7 mouse cellular contexts compared by ENCODE assay signal in genomic region chr13:31632450-31632849, GRCm38 (mm10). TPM values are rescaled to one million over a fixed set of nuclear protein-coding genes. Genes with fewer than 3 reads are reported as not detected.
DNase-seq lines count a peak whose midpoint lies in the region; TF ChIP-seq lines count a peak whose summit lies in the region.

No protein-coding gene starts in this region.

- TF ChIP-seq POLR2A in kidney, adult 2 months (IDR thresholded peaks at IDR 0.05; ENCODE audit: low read depth, low read length), result no peak

- no peaks in the 10 kb centered on the region for H3K27me3 ChIP-seq in kidney, adult 2 months (replicated peaks; ENCODE audit: control insufficient read depth, insufficient read depth, low read length)

- H3K27ac ChIP-seq in kidney, adult 2 months (ENCODE audit: insufficient read depth, low read depth, low read length), result no peak overlapping the region

- peak; percentile 83 for TF ChIP-seq CTCF in kidney, adult 2 months (conservative IDR thresholded peaks at IDR 0.05; ENCODE audit: insufficient read depth, insufficient read length, low read depth, low read length)

- H3K4me3 ChIP-seq in kidney, adult 2 months (ENCODE audit: insufficient read depth, low read depth, low read length), result no peak overlapping the region

- 1% methylated on average over 13 of the region's 13 CpGs for WGBS in kidney, adult 2 months

- H3K4me1 ChIP-seq in kidney, adult 2 months (ENCODE audit: control insufficient read depth, insufficient read depth, low read length), result no peaks in the 10 kb centered on the region

- peak; percentile 83 for DNase-seq in 3T3-L1 (ENCODE audit: low read depth, low spot score)
- DNase-seq in CD4-positive helper T cell, adult 2 months (ENCODE audit: low read depth, low spot score), result peak; percentile 34
- DNase-seq in cerebellum, postnatal 14 days, result peak; percentile 77 to 87
- DNase-seq in gastrocnemius, postnatal 25 days, result peak; percentile 14
- DNase-seq in kidney, adult 2 months, result peak; percentile 64
- peak; percentile 68 for DNase-seq in lung, postnatal 25 days (ENCODE audit: low spot score)
- DNase-seq in right cerebral cortex, postnatal 14 days, result peak; percentile 68

- no peaks in the 10 kb centered on the region for H3K36me3 ChIP-seq in kidney, adult 2 months (ENCODE audit: control insufficient read depth, insufficient read depth, low read length)

RNA-seq across cellular contexts. Expression of gene Foxf2, which starts 6.8 kb away (rescaled TPM):
- total RNA-seq in gastrocnemius, postnatal 25 days (2021), result not detected
- 0.10 TPM in 1 of 2 replicates, not detected in the other for polyA plus RNA-seq in kidney, adult 2 months (2012; rRNA removed)

Comparison
In these comparisons a context has a peak if more than half of its experiments do, and no peak if none do; other contexts are left out.
1. DNase-seq: peak in every context shown above with its lines; median percentile 83 in 3T3-L1; 82 in cerebellum, postnatal 14 days; 68 in lung, postnatal 25 days; 68 in right cerebral cortex, postnatal 14 days; 64 in kidney, adult 2 months; 34 in CD4-positive helper T cell, adult 2 months; 14 in gastrocnemius, postnatal 25 days.